Mouse (Mus musculus): ENCODE results near the gene Erbb4.

Gene Erbb4

DNA sequence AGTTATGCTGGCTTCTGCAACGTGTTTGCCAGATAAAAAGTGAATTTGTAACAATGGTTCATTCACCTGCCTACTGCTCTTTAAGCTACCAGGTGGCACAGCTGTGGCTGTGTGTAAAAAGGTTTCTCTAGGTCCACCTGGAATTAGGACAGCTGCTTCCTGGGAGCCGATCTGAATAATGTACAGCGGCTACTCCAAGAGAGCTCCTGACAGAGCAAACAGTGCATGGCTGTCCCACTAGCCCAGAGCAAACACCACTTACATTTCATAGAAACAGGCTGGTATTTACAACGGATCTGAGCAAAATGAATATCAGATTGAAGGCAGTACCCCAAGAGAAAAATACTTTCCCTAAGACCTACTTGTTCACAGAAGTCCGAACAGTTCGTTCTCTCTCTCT, 1058.0 kb downstream of the Erbb4 start:
- DNase-seq, result no peak

DNA sequence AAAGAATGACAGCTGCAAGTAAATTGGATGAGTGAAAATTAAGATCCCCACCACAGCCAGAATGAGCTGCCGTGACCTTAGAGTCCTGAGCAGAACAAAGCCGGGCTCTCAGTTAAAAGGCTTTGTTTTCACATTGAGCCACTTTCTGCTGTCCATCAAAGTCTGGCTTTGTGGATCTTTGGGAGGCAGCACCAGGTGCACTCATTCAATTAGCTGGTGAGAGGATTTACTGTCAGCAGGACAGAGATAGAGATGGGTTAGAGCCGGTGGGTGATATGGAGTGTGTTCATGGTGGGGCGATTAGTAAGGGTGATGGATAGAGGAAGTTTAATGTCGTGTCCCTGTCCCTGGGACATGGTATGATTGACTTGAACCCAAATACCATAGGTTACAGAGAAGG, 1060.7 kb downstream of the Erbb4 start:
- DNase-seq, result no peak

DNA sequence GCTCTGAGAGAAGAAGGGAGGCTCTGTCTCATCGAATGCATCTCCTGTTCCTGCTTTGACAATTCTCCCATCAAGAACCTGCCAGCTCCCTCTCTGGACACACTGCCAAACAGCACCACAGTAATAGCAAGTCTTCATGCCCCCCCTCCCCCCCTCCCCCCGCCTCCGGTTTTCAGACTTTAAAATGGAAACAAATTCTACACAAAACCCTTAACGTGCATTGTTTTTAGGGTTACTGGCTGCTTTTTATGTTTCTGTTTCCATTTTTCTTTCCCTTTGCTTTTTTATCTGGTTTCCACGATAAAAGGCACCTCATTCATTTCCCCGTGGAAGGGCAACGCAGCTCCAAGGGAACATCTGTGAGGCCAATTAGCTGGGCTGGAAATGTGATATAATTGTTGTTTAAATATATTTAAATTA, 1061.3 kb downstream of the Erbb4 start:
- no peak for DNase-seq

DNA sequence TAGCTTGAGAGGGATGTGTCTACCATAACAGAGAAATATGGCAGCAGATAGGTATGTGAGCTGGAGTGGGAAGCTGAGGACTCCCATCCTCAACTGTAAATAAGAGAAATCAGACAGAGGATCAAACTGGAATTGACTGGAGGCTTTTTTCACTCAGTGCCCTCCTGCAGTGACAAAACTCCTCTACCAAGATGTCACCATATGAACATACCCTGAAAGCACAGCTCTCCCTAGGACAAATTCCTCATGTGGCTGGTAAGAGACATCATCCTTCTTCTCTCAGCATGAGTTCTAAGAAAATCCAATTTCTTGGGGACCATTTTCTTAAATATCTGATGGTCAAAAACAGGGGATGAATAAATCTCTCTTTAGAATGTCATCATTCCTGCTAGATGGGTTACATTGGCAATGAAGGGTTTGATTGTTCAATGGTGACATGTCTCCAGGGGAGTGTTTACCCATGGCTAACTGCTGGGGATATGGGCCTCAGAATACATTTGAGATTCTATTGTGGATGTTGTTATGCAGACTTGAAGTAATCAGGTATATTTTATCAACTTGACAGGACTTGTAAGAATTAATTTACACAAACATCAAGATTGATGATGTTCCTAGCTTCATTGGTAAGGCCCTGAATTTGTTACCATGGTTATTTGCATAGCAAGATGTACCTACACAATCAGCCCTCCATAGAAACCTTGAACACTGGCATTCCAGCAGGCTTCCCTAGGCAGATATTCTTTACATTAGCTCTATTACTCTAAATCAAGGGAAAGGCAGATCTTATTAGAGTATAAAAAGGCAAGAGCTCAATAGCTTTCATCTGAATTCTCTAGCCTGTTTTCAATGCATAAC, 1083.5 kb downstream of the Erbb4 start:
- DNase-seq, result no peak

DNA sequence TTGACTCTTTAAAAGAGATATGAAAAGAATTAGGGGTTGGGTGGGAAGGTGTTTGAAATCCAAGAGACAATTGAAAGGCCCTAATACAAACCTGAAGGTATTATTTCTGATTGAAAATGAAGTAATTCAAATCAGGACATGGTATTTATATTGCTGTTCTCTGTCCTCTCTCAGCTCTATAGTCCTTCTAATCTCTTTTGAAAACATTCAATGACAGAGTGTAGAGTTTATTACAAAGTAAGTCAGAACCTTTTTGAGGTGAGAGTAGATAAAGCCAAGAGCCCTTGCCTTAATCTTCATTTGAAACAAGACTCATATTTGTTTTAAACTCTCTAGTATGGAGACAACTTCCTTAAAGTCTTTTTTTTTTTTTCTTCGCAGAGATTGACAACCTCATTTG, 1087.8 kb downstream of the Erbb4 start:
- no peak for DNase-seq

DNA sequence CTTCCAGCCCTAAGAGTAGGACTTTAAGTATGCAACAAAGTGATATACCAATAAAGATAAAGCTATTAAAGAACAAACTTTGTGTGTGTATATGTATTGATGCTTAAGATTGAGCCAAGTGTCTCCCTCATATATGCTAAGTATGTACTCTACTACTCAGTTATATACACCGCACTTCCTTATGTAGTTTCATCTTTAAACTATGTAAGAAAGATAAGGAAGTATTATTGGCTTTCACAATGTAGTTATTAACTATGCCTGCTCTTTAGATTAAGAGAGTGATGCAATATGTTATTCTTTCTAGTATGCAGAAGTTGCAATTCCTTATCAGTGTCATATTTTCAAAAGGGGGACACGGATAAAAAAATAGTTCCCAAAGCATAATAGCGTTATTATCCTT, 1088.2 kb downstream of the Erbb4 start:
- no peak for DNase-seq
